Mouse (Mus musculus) forebrain, embryonic 14.5 days (tissue): Measurements from ENCODE around the gene Tmem63c. TPM values are rescaled to one million over a fixed set of nuclear protein-coding genes. Genes with fewer than 3 reads are reported as not detected.

Experiments used
- ATAC-seq: fragments of 200-750 bp; cut with Nextera tagmentation; 2 replicates; pipeline ENCODE4 v1.8.0; 2017; ENCODE audit warnings: mild to moderate bottlenecking, moderate library complexity
- DNase-seq: peaks from one replicate; pipeline ENCODE4 v3.0.0-alpha.2; 2015; ENCODE audit warnings: low spot score
- H3K27ac ChIP-seq: fragments of 300-500 bp; sonication (generic); 2 replicates; pipeline ENCODE4 v1.5.1; 2014; ENCODE audit warnings: low read depth, mild to moderate bottlenecking, control low read depth, low read length, moderate library complexity
- H3K27me3 ChIP-seq: fragments of 300-500 bp; sonication (generic); replicated peaks from 2 replicates; pipeline ENCODE4 v1.6.1; 2014; ENCODE audit warnings: low read length, control low read depth, mixed read lengths; ENCODE audit not compliant: control insufficient read depth, insufficient read depth
- H3K36me3 ChIP-seq: fragments of 300-500 bp; sonication (generic); 2 replicates; pipeline ENCODE4 v1.6.1; 2014; ENCODE audit warnings: low read length, control low read depth; ENCODE audit not compliant: control insufficient read depth, insufficient read depth
- H3K4me1 ChIP-seq: fragments of 300-500 bp; sonication (generic); 2 replicates; pipeline ENCODE4 v1.6.1; 2014; ENCODE audit warnings: antibody characterized with exemption, low read length, control low read depth; ENCODE audit not compliant: control insufficient read depth, insufficient read depth
- H3K4me2 ChIP-seq: fragments of 300-500 bp; sonication (generic); 2 replicates; pipeline ENCODE4 v1.6.1; 2014; ENCODE audit warnings: mild to moderate bottlenecking, control low read depth, low read length
- H3K4me3 ChIP-seq: fragments of 300-500 bp; sonication (generic); 2 replicates; pipeline ENCODE4 v1.5.1; 2014; ENCODE audit warnings: low read depth, low read length, control low read depth
- H3K9ac ChIP-seq: fragments of 300-500 bp; sonication (generic); 2 replicates; pipeline ENCODE4 v1.6.1; 2014; ENCODE audit warnings: mild to moderate bottlenecking, low read length, control low read depth, moderate library complexity
- H3K9me3 ChIP-seq: fragments of 300-500 bp; sonication (generic); replicated peaks from 2 replicates; pipeline ENCODE4 v1.6.1; 2016; ENCODE audit warnings: low read length, control low read depth, mixed read lengths; ENCODE audit not compliant: control insufficient read depth
- WGBS: fragments of 180-500 bp; shearing (Covaris S2); extraction: QIAGEN DNeasy Blood & Tissue Kit; methylation state at CpG from one replicate; pipeline ENCODE4 v1.1.7; 2014; 5-methylcytosine and 5-hydroxymethylcytosine counted together
- polyA plus RNA-seq: library from polyadenylated mRNA; unstranded; fragments of >200 nt; fragmentation: Nextera tagmentation; extraction: Ambion mirVana; gene quantifications from 2 replicates; pipeline ENCODE4 v1.2.1, GENCODE M21; 2014

The Tmem63c gene
- polyA plus RNA-seq, 1 experiment from 2014 or later = 5.9 TPM

- ATAC-seq = peak; percentile 72
- DNase-seq = peak; percentile 76
- H3K4me2 ChIP-seq = no peak overlapping the region
- no peak overlapping the region for H3K4me3 ChIP-seq
- H3K4me1 ChIP-seq = no peaks in the 10 kb centered on the region
- H3K9ac ChIP-seq = no peak overlapping the region
- H3K36me3 ChIP-seq = no peaks in the 10 kb centered on the region
- 30% methylated on average over 11 of the region's 16 CpGs for WGBS
- no peak overlapping the region for H3K27ac ChIP-seq
- no peaks in the 10 kb centered on the region for H3K9me3 ChIP-seq
- peaks cover 3% of the 10 kb centered on the region; the same call in 1 of the 2 replicates for H3K27me3 ChIP-seq
Observed at GRCm38 (mm10) chr12:87052661-87053321, 31.7 kb downstream of the Tmem63c start.

GRCm38 (mm10) chr12:87054873-87055272, 33.7 kb downstream of the Tmem63c start:
- Histone ChIP-seq H3K9me3 (no peaks in the 10 kb centered on the region), H3K4me3 (no peak overlapping the region), H3K9ac (no peak overlapping the region), H3K4me2 (no peak overlapping the region), H3K4me1 (no peaks in the 10 kb centered on the region), H3K27me3 (peaks cover 3% of the 10 kb centered on the region; the same call in 1 of the 2 replicates), H3K27ac (no peak overlapping the region), H3K36me3 (no peaks in the 10 kb centered on the region)
- ATAC-seq = no peak
- 70% methylated on average over 7 of the region's 7 CpGs for WGBS
- DNase-seq = no peak

- peaks cover 3% of the 10 kb centered on the region; the same call in 1 of the 2 replicates for H3K27me3 ChIP-seq
- ATAC-seq (no peak), DNase-seq (no peak)
- WGBS = 59% methylated on average over 17 of the region's 17 CpGs
- no peaks in the 10 kb centered on the region for H3K36me3 ChIP-seq
- H3K9ac ChIP-seq = no peak overlapping the region
- H3K9me3 ChIP-seq = no peaks in the 10 kb centered on the region
- H3K4me1 ChIP-seq = no peaks in the 10 kb centered on the region
- no peak overlapping the region for H3K27ac ChIP-seq
- H3K4me3 ChIP-seq = no peak overlapping the region
- H3K4me2 ChIP-seq = no peak overlapping the region
Observed at GRCm38 (mm10) chr12:87057066-87057465, 35.9 kb downstream of the Tmem63c start.

- DNase-seq (no peak), ATAC-seq (no peak)
- Histone ChIP-seq H3K36me3 (no peaks in the 10 kb centered on the region), H3K4me1 (no peaks in the 10 kb centered on the region), H3K27me3 (no peaks in the 10 kb centered on the region), H3K27ac (no peak overlapping the region), H3K9me3 (no peaks in the 10 kb centered on the region), H3K9ac (no peak overlapping the region), H3K4me2 (no peak overlapping the region), H3K4me3 (no peak overlapping the region)
- WGBS = 85% methylated on average over 11 of the region's 11 CpGs
Observed at GRCm38 (mm10) chr12:87065446-87065845, 44.3 kb downstream of the Tmem63c start.

- 76% methylated on average over 5 of the region's 5 CpGs for WGBS
- Histone ChIP-seq H3K27me3 (no peaks in the 10 kb centered on the region), H3K4me2 (no peak overlapping the region), H3K9me3 (no peaks in the 10 kb centered on the region), H3K4me3 (no peak overlapping the region), H3K9ac (no peak overlapping the region), H3K36me3 (no peaks in the 10 kb centered on the region), H3K27ac (no peak overlapping the region), H3K4me1 (no peaks in the 10 kb centered on the region)
- DNase-seq (peak; percentile 7), ATAC-seq (no peak)
Observed at GRCm38 (mm10) chr12:87066429-87066828, 45.3 kb downstream of the Tmem63c start.

- no peak overlapping the region for H3K4me3 ChIP-seq
- no peaks in the 10 kb centered on the region for H3K9me3 ChIP-seq
- no peak overlapping the region for H3K4me2 ChIP-seq
- ATAC-seq (no peak), DNase-seq (no peak)
- H3K36me3 ChIP-seq = no peaks in the 10 kb centered on the region
- no peaks in the 10 kb centered on the region for H3K27me3 ChIP-seq
- H3K27ac ChIP-seq = no peak overlapping the region
- no peak overlapping the region for H3K9ac ChIP-seq
- H3K4me1 ChIP-seq = no peaks in the 10 kb centered on the region
- WGBS = 67% methylated on average over 5 of the region's 5 CpGs
Observed at GRCm38 (mm10) chr12:87070520-87070919, 49.4 kb downstream of the Tmem63c start.

- ATAC-seq = no peak
Observed at GRCm38 (mm10) chr12:87076610-87077009, 55.5 kb downstream of the Tmem63c start.

GRCm38 (mm10) chr12:87082797-87083196, 61.7 kb downstream of the Tmem63c start:
- no peak overlapping the region for H3K27ac ChIP-seq
- no peak overlapping the region for H3K4me2 ChIP-seq
- DNase-seq (no peak), ATAC-seq (no peak)
- H3K27me3 ChIP-seq = no peaks in the 10 kb centered on the region
- no peak overlapping the region for H3K4me3 ChIP-seq
- H3K36me3 ChIP-seq = no peaks in the 10 kb centered on the region
- H3K4me1 ChIP-seq = no peaks in the 10 kb centered on the region
- H3K9ac ChIP-seq = no peak overlapping the region
- WGBS = 78% methylated on average over 8 of the region's 8 CpGs
- H3K9me3 ChIP-seq = no peaks in the 10 kb centered on the region

More at GRCm38 (mm10) chr12:87076610-87077009, 55.5 kb downstream of the Tmem63c start:
- WGBS = 89% methylated on average over 2 of the region's 2 CpGs
- no peak for DNase-seq
- no peak overlapping the region for H3K9ac ChIP-seq
- H3K36me3 ChIP-seq = no peaks in the 10 kb centered on the region
- no peak overlapping the region for H3K4me2 ChIP-seq
- no peaks in the 10 kb centered on the region for H3K9me3 ChIP-seq
- H3K27ac ChIP-seq = no peak overlapping the region
- H3K4me3 ChIP-seq = no peak overlapping the region
- H3K27me3 ChIP-seq = no peaks in the 10 kb centered on the region
- H3K4me1 ChIP-seq = no peaks in the 10 kb centered on the region

- Histone ChIP-seq H3K4me3 (no peak overlapping the region), H3K27me3 (no peaks in the 10 kb centered on the region), H3K4me1 (no peaks in the 10 kb centered on the region), H3K9ac (no peak overlapping the region), H3K36me3 (no peaks in the 10 kb centered on the region), H3K4me2 (no peak overlapping the region), H3K9me3 (no peaks in the 10 kb centered on the region), H3K27ac (no peak overlapping the region)
- ATAC-seq (no peak), DNase-seq (no peak)
- WGBS = 57% methylated on average over 7 of the region's 7 CpGs
Observed at GRCm38 (mm10) chr12:87087236-87087635, 66.1 kb downstream of the Tmem63c start.
